Mouse (Mus musculus) embryo, embryonic 10 days (tissue): ENCODE results near the gene Lif.

Experiments used
- DNase-seq: peaks from one replicate; pipeline ENCODE4 v3.0.0-alpha.2; 2015; ENCODE audit warnings: low spot score

Gene Lif

DNA sequence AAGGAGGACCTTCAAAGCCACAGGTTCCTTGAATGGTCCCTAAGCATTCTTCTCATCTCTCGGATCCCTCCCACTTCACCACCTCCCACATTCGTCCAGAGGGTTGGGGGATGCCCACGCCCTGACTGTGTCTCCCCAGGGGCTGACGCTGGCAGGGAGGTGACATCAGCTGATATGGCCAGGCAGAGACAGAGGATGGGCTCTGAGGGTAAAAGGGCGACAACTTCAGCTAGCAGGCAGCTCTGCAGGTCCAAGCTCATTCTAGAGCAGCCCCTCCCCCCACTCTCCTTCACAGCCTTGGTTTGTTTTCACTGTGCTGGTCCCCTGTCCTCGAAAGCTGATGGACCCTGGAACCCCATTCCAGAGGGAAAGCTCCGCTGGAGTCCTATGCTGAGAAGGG, 41.3 kb downstream of the Lif start:
- no peak for DNase-seq

DNA sequence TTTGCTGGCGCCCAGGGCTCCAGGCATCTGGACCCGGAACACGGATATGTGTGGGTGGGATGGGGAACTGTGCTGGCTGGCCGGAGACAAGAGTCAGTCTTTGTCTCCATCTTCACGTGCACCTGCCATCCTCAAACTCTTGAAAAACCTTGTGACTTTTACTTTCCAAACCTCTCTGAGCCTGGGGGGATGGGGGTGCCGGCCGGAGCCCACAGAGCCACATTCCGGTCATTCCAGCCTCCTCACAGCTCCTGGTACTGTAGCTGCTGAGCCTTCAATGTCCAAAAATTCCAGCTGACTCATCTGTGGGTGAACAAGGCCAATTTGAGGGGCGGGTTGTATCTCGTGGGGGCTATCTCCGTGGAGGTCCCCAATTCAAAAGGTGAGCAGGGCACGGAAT, 41.8 kb downstream of the Lif start:
- DNase-seq = peak; percentile 40

DNA sequence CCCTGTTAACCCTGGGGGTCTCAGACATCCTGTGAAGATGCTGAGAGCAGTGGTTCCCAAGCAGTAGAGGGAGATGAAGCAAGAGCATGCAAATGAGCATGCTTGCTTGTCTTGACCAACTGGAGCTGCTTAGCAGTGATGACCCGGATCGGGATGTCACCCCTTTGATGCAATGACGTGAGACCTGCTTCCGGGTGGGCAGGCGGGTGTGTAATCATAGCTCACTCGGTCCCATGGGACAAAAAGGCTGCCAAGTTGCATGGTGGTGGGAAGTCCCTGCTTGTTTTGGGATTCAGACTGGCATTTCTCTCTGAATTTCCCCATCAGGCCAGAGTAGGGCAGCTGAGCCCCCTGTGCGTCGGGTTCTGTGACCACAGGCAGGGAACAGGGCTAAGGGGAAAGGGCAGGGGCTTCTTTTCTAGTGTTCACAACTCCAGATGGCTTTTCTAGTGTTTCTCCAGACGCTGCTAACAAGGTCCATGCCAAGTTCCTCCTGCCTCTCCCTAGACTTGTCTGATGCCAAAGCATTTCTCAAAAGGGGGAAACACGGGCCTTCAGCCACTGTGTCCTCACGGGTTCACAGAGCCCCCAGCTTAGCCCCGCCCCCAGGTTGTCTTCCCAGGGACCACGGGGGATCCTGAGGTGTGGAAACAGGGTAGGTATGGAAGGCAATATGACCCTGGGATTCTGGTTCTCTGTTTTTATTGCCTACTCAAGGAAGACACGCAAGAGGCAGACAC, 42.5 kb downstream of the Lif start:
- DNase-seq = no peak

DNA sequence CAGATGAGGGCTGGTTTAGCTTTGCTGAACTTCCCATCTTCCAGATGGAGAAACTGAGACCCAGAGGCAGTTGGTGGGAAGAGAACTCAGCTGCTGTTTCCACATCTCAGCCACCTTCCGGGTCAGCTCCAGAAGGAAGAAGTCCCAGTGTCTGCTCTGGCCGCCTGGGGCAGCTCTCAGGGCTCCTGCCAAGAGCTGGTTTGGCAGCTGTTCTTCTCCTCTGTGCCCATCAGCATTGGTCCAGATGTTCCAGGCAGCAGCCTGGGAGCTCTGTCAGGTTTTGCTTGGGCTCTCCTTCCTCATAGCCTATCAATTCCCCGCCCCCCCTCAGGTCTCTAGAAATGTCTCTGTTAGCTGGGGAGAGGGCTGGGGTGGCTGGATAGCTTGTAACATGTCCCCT, 43.3 kb downstream of the Lif start:
- no peak for DNase-seq

DNA sequence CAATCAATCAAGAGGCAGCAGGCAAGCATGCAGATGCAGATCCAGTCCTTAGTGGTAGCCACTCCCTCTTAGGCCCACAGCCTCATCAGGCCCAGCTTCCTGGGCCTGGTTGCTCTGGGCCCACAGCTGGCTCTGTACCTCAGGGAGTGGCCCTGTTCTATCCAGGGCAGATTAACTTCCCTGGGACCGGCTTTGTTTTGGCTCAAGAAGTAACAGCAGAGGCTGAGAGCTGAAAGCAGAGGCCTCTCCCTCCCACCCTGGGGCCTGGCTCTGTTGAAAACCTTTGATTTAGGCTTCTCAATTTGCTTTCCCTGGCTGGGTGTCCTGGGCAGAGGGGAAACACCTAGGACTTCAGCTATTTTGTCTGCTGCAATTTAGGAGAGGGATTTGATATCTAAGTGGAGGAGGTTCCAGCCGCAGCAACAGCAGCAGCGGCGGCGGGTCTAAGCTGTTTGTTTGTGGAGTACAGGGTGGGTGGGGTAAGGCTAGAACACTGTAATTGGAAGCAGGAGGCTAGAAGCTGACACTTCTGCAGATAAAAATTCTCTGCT, 45.1 kb downstream of the Lif start:
- no peak for DNase-seq

DNA sequence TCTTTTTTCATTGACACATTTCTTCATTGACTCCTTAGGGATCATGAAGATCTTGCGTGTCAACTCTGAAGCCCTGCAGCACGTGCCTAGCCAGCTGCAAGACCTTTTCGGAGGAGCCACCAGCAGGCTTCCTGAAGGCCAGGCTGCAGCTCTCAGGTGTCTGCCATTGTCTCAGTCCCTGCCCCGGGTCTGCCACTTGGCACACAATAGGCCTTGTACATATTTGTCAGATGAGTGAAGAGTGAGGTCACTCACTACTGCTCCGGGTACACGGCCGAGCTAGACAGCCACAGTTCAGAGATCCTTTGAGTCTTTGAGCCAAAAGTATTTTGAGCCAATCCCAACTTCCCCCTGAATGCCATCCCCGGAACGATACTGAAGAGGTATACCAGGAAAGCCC, 45.7 kb downstream of the Lif start:
- no peak for DNase-seq

DNA sequence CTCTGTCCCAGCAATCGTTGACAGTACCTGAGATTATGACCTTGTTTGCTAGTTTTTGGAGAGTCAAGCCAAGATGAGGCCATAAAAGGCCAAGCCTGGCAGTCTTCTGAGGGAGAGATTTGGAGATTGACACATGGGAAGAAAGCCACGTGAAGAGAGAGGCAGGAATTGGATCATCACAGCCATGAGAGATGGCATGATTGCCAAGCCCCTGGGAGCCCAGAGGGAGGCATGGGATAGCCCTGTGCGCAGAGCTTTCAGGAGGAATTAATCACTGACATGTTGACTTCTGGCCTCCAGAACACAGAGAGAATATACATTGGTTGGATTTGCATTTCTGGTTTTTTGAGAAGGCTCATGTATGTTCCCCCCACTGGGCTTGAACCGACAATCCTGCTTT, 46.8 kb downstream of the Lif start:
- DNase-seq = no peak

DNA sequence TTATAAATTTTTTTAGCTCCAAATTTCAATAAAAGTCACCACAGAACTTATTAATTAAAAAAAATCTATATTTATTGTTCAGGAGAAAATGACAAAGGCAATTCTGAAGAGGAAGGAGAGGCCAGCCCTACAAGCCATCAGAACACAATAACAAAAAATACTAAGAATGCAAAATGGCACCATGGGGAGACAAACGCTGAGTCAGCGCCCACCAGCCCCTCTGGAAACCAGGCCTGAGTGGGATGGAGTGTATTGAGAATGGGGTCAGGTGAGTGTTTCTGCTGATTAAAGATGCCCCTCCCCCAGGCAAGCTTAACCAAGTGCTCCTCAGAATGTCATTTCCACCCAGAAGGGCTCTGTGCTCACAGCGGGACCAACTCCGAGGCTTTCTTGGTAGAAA, 47.7 kb downstream of the Lif start:
- DNase-seq = no peak

DNA sequence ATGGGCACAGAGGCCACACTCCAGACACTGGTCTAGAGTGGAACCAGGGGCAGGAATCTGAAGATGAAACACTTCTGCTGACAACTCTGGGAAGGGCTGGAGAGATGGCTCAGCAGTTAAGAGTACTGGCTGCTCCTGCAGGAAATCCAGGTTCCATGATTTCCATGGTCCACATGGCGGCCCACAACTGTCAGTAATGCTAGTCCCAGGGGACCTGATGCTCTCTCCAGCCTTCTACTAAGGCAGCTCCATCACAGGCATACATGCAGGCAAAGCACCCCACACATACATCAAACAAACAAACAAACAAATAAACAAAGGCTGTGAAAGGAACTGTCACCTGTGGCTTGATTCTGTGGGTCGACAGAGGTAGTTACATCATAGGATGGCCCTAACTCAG, 48.7 kb downstream of the Lif start:
- peak; percentile 34 for DNase-seq

DNA sequence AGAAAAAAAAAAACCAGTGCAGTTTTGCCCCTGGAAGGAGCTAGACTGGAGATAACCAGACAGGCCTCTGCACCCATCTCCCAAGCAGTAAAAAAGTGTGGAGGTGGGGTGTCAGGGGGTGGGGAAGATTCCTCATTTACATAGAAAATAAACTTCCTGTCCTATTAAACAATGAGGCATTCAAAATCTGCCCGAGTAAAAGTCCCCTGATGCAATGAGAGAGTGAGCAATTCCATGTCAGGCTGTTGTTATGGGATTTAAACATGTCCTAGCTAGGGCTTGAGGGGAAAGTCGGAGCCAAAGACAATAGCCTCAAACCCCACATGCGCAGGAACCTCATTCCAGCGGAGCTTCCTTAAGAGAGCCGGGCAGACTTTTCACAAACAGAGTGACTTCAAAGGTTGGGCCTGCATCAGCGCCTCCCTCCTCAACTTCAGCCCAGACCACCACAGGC, 50.7 kb downstream of the Lif start:
- peak; percentile 55 for DNase-seq

DNA sequence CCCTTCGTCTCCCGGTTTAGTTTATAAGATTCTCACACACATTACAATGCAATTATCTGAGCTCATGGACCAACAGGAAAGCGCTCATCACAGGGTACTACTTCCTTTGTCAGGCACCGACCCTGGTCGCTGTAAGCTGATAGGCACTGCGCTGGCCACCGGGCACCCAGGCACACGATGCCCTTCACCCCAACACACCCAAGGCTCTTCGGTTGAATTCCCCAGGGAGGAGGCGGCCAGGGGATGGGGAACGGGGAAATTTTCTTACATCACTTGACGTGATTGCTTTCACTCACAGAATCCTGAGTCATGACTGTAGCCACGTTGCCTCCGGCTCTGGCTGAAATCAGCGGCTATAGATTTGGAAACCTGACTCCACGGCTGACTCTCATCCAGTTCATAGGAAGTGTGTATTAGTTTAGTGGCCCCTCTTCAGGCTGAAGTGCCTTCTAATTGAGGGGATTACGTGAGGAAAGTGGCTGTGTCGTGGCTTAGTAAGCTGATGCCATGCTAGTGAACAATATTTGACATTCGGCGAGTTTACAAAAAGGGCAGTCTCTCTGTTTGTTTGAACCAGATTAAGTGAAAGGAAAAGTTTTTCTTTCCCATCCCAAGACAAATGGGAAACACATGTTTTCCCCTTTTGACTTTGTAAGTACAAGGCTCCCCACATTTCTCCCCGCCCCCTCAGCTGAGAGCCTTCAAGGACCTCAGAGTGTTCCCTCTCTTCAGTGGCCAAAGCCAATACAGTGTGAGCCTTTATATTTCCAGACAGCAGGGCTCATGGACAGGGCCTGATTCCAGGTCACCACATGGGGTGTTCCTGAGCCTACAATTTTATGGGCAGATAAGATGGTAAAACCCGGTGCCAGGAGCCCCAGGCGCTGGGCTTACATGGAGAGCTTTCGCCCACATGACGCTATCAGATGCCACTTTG, 51.4 kb downstream of the Lif start:
- DNase-seq = peak; percentile 78

DNA sequence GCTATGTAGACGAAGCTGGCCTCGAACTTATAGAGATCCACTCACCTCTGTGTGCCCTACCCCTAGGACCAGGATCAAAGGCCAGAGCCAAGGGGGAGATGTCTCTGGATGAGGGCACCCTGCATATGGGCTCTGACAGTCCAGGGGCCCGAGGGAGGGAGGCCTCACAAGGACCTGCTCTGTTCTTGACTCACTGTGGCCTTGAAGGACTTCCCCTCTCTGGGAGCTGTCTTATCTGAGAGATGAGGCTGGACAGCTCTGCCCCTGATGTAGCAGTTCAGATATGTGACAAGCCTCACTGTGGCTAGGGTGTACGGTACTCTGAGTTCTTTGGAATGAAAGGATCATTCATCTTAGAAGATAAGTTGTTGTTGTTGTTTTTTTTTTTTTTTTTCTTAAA, 52.3 kb downstream of the Lif start:
- DNase-seq = no peak

DNA sequence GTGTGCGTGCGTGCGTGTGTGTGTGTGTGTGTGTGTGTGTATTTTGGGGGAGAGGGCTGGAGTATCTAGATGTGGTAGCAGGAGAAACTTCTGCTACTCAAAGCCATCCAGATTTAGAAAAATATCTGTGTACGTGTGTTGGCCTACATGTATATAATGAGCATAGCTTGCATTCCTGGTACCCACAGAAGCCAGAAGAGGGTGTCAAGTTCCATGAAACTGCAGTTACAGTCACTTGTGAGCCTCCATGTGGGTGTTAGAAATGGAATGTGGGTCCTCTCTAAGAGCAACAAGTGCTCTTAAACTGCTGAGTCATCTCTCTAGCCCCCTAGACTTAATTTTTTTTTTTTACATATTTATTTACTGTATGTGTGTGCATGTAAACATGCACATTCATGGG, 53.0 kb downstream of the Lif start:
- DNase-seq = no peak

DNA sequence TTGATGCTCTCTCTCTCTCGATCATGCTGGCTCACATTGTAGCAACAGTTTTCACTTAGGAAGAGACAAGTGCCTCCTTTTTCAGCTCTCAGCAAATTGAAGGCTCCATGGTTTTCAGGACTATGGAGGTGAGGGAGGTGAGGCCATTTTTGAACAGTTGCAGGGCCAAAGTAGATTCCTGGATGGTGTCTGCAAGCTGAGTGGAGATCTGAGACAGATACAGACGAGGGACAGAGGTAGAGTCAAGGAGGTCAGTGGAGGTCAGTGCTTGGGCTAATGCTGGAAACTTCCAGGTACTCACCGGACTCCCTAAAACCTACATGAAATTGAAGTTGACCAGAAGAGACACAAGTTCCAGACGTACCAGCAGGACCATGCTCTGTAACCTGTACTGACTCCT, 54.8 kb downstream of the Lif start:
- no peak for DNase-seq

DNA sequence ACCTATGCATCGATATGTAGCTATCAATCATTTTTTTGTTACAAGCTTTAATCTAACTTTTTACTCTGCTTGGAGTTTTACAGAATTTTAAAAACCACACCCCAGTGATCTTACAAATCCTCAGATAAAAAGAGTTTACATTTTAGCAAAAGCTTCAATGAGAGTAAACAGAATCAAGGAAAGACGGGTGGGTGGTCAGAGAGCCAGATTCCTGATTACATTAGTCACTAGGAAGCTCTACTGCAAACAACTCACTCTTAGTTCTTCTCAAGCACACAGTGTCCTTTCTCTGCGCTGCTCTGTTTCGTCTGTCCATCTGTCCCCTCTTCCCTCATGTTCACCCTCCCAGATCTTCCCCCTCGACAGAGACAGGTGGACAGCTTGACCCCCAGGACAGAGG, 59.9 kb downstream of the Lif start:
- DNase-seq = no peak

DNA sequence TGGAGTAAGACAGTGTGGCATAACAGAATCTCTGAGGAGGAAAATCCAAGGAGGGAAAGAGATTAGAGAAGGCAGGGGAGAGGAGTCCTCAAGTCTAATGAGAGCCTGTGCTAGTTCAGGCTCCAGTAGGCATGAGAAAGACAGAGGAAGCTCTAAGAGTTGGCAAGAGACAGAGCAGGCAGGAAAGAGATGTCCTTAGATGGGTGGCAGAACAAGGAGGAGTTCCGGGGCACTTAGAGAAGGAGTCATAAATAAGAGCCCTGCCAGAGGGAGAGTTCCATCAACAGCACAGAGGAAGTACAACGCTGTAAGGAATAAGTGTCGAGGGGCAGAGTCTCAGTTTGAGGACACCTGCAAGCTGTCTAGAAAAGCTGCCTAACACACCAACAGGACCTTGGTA, 60.7 kb downstream of the Lif start:
- no peak for DNase-seq

DNA sequence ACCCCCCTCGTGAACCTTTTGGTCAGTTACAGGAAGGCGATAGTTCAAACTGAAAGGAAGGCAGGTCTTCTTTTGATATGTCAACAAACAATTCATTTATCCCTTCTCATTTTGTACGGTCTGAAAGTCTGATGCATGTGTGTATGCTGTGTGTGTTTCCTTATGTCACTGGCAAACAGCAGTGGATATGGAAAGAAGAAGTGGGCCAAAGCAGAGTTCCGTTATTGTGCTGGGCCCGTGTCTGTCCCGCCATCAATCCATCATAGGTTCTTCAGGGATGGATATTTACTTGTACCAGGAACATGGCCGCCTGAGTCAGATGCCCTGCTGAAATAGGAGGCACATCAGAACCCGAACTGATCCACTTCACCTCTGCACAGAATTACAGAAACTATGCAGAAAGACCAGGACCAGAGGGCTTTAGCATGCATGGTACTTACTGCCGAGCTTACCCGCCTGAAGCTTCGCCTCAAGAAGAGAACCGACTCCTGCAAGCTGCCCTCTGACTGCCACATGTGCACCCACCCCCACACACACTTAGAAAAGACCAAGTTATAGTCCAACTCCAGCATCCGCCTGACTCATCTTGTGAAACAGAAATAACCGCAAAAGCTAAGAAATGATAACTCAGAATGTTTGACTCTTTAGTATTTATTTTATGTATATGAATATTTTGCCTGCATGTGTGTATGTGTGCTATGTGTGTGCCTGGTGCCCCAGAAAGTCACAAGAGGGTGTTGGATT, 62.0 kb downstream of the Lif start:
- DNase-seq = no peak

DNA sequence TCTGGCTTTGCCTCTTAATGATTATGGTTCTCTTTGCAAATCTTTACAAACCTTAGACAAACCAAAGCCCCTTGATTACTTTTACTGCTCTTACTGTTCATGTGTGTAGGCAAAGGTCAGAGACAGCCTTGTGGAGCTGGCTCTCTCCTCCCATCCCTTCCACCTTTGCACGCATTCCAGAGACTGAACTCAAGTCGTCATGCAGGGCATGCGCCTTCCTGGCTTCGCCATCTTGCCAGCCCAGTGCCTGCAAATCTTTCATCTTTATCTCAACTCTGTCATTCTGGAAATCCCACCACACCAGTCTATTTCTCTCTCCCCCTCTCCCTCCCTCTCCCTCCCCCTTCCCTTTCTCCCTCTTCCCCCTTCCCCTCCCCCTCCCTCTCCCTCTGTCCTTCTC, 63.5 kb downstream of the Lif start:
- DNase-seq = no peak
